Comparison of ENCODE assay signal across 17 mouse cellular contexts in the genomic region with DNA sequence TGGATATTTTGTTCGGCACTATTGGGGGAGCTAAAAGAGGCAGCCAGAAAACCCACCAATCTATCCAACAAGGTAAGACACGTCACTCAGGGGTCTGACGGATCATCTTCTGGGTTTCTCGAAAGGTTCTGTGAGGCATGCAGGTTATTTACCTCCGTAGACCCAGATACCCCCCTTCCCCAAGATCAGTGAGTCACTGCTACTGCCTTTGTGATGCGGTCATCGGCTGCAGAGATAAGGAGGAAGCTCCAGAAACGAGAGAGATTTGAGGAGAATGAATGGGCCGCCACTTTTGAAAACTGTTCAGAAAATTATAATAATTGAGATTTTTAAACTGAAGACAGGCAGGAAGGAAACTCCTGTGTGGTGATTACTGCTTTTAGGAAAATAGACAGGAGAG.
"Had no signal": no experiment of that assay in that cellular context is flagged by ENCODE, and none has a peak within 500 bp of the region (broad histone marks: within the 10 kb centered on the region; RNA-seq: fewer than 3 reads in every experiment).

No protein-coding gene starts in this region.

- H3K9me3 ChIP-seq: kidney, embryonic 15.5 days; limb, embryonic 12.5 days; limb, embryonic 15.5 days had no signal

- H3K27me3 ChIP-seq: kidney, embryonic 15.5 days; limb, embryonic 12.5 days; limb, embryonic 15.5 days had no signal

- H3K27ac ChIP-seq: kidney, embryonic 15.5 days; limb, embryonic 12.5 days; limb, embryonic 15.5 days; stomach, postnatal 0 days had no signal

- H3K4me2 ChIP-seq: kidney, embryonic 15.5 days; limb, embryonic 12.5 days; limb, embryonic 15.5 days; midbrain, embryonic 11.5 days had no signal

- H3K4me3 ChIP-seq: kidney, embryonic 15.5 days; limb, embryonic 12.5 days; limb, embryonic 15.5 days had no signal

- H3K4me1 ChIP-seq: kidney, embryonic 15.5 days; limb, embryonic 12.5 days had no signal

- H3K9ac ChIP-seq: kidney, embryonic 15.5 days; limb, embryonic 12.5 days; limb, embryonic 15.5 days had no signal

- H3K36me3 ChIP-seq: kidney, embryonic 15.5 days; limb, embryonic 12.5 days; limb, embryonic 15.5 days had no signal

- DNase-seq: kidney, adult 11 months; kidney, postnatal 10 days; left cerebral cortex, postnatal 4 days; lung, adult 2 months; lung, postnatal 14 days; lung, postnatal 4 days; midbrain, embryonic 14.5 days; right cerebral cortex, adult 18-20 months; right cerebral cortex, postnatal 14 days; right cerebral cortex, postnatal 4 days; thymus, adult 2 months; thymus, postnatal 25 days had no signal
